Mouse (Mus musculus): Measurements from ENCODE around the gene Stx1b. TPM values are rescaled to one million over a fixed set of nuclear protein-coding genes. Genes with fewer than 3 reads are reported as not detected.

Stx1b gene
- total RNA-seq, 2 experiments from 2014 or later: 431 to 441 TPM

GRCm38 (mm10) chr7:127766851-127767609, 57.3 kb downstream of the Stx1b start:
- no peak for DNase-seq (ENCODE audit: low spot score in 2 of 2)
- intact Hi-C loops (cut with DNase I): no loop called here

DNA sequence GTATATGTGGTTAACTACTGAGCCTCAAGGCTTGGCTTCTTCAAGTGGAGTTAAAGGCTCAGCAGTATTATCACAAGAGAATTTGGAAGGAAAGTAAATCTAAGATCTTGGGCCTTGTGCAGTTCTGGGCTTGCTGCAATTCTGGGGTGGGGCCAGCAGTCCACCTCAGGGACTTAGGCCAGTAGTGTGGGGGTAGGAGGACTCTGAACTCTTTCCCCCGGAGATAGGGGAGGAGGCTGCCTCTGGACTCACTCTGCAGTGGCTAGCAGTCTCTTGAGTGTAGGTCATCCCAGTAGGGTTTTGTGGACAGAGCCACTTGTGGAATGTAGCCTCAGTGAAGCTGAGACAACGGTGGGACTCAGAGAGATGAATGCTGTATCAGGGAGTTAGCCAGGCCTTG, 58.6 kb downstream of the Stx1b start:
- DNase-seq (ENCODE audit: low spot score in 2 of 2): no peak
- intact Hi-C loops (cut with DNase I): no loop called here

DNA sequence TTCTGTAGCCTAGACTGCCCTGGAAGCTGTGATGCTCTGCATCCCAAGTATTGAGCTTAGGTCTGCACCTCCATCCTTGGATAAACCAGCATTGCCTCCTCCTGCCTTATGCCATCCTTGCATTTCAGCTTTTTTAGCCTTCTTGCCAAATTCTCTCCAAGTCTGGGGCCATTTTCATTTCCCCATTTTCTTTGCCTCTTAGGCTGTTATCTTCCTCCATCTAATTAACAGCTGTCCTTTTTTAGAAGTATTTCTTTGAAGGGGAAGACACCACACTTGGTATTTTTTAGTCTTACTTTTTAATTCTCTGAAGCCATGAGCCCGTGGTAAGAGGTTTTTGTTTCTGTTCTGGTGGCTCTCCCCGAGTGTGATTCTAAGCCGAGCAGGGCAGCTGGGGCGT, 60.7 kb downstream of the Stx1b start:
- DNase-seq (ENCODE audit: low spot score in 2 of 2): no peak
- intact Hi-C loops (cut with DNase I): no loop called here

DNA sequence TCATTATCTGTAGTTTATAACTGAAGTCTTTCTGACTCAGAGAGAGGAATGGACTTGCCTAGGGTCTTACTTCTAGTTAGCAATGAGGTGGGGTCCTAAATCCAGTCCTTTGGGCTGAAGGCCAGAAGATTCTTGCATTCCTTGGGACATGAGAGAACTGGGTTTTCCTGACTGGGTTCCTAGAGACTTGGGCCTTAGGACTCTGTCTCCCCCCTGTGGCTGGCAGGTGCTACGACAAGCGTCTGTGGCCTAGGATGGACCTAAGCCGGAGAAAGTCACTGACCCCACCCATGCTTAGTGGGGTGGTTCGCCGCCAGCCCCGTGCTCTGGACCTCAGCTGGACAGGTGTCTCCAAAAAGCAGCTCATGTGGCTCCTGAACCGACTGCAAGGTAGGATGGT, 63.3 kb downstream of the Stx1b start:
- DNase-seq (ENCODE audit: low spot score in 2 of 2): no peak
- intact Hi-C loops (cut with DNase I): no loop called here

GRCm38 (mm10) chr7:127760478-127760877, 63.9 kb downstream of the Stx1b start:
- DNase-seq (ENCODE audit: low spot score in 2 of 2): no peak
- intact Hi-C loops (cut with DNase I): no loop called here

GRCm38 (mm10) chr7:127759716-127760115, 64.6 kb downstream of the Stx1b start:
- no peak for DNase-seq (ENCODE audit: low spot score in 2 of 2)
- intact Hi-C loops (cut with DNase I): no loop called here

Other genes starting within 250 kb of the Stx1b start
- gene Ccdc189, start 236.0 kb downstream of the Stx1b start, total RNA-seq (2021): 1 to 10 TPM; 9.3 to 9.7 TPM
- gene Rnf40, start 235.8 kb downstream of the Stx1b start, total RNA-seq (2021): 10 to 100 TPM; 63.1 to 81.0 TPM
- 10 to 100 TPM; 22.1 to 24.7 TPM for gene Zfp629, start 208.8 kb downstream of the Stx1b start, total RNA-seq (2021)
- 10 to 100 TPM; 37.9 to 47.9 TPM for gene Bcl7c, start 115.6 kb downstream of the Stx1b start, total RNA-seq (2021)
- gene Ctf1, start 111.8 kb downstream of the Stx1b start, total RNA-seq (2021): 1 to 10 TPM; 2.4 to 2.5 TPM
- not detected for gene Ctf2, start 92.4 kb downstream of the Stx1b start, total RNA-seq (2021)
- gene Fbxl19, start 80.0 kb downstream of the Stx1b start, total RNA-seq (2021): 10 to 100 TPM; 73.2 to 84.6 TPM
- gene Orai3, start 54.7 kb downstream of the Stx1b start, total RNA-seq (2021): 10 to 100 TPM; 18.9 to 25.4 TPM
- 10 to 100 TPM; 40.0 to 53.4 TPM for gene Setd1a, start 47.9 kb downstream of the Stx1b start, total RNA-seq (2021)
- 1 to 10 TPM; 3.9 to 4.1 TPM for gene Gm49388, start 38.9 kb downstream of the Stx1b start, total RNA-seq (2021)
- 1 to 10 TPM; 3.3 to 4.0 TPM for gene Hsd3b7, start 23.9 kb downstream of the Stx1b start, total RNA-seq (2021)
- gene Stx4a, start 255 bp downstream of the Stx1b start, total RNA-seq (2021): 10 to 100 TPM; 74.6 to 76.0 TPM
- gene Zfp646, start 51.7 kb upstream of the Stx1b start, total RNA-seq (2021): 10 to 100 TPM; 27.0 to 33.9 TPM
- 10 to 100 TPM; 20.0 to 26.4 TPM for gene Zfp668, start 52.3 kb upstream of the Stx1b start, total RNA-seq (2021)
- gene Prss53, start 66.4 kb upstream of the Stx1b start, total RNA-seq (2021): 1 to 10 TPM in 1 of 2 experiments, under 1 TPM in 1; 0.76 to 2.2 TPM
- gene Gm21974, start 70.9 kb upstream of the Stx1b start, total RNA-seq (2021): not detected
- gene Vkorc1, start 71.1 kb upstream of the Stx1b start, total RNA-seq (2021): 10 to 100 TPM; 22.2 to 24.5 TPM
- 10 to 100 TPM; 36.4 to 46.4 TPM for gene Bckdk, start 79.5 kb upstream of the Stx1b start, total RNA-seq (2021)
- 10 to 100 TPM; 27.6 to 34.8 TPM for gene Kat8, start 88.0 kb upstream of the Stx1b start, total RNA-seq (2021)
- not detected for gene Prss8, start 105.6 kb upstream of the Stx1b start, total RNA-seq (2021)
- gene Prss36, start 122.2 kb upstream of the Stx1b start, total RNA-seq (2021): 10 to 100 TPM in 1 of 2 experiments, 1 to 10 TPM in 1; 8.2 to 10.2 TPM
- gene Fus, start 142.9 kb upstream of the Stx1b start, total RNA-seq (2021): 100 to 1,000 TPM; 259 to 349 TPM
- gene Pycard, start 169.3 kb upstream of the Stx1b start, total RNA-seq (2021): 1 to 10 TPM in 1 of 2 experiments, under 1 TPM in 1; 0.79 to 1.8 TPM
- under 1 TPM; 0.96 to 0.97 TPM for gene Trim72, start 179.4 kb upstream of the Stx1b start, total RNA-seq (2021)
- 10 to 100 TPM; 10.2 to 12.1 TPM for gene Itgam, start 238.1 kb upstream of the Stx1b start, total RNA-seq (2021)
- not detected for gene Gm49368, start 238.1 kb upstream of the Stx1b start, total RNA-seq (2021)

Measured in left cerebral cortex, postnatal 36 days (tissue).